Mouse (Mus musculus): ENCODE measurements around the gene Rnf114. TPM values are rescaled to one million over a fixed set of nuclear protein-coding genes. Genes with fewer than 3 reads are reported as not detected.

The Rnf114 gene
- total and polyA plus RNA-seq, 2 experiments from 2014 or later: 63.6 to 102 TPM

DNA sequence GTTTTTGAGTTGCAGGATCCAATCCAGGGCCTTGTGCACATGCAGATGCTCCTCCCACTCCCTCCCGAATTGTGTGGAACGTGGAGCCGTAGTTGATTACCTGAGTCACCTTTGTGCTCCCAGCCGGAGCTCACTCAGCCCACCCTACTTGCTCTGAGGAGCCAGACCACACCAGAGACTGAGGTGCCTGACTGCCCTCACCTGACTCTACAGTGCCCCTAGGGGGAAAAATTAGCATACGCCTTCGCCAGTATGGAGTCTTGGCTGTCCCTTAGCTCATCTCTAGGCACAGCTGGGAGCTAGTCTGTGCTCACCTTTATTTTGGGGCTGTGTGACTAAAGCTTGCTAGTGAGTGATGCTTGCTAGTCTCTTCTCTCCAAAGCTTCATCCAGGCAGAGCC lies 24.0 kb upstream of the Rnf114 start:
- ATAC-seq (ENCODE audit: insufficient read depth, low read depth) (no peak), DNase-seq (ENCODE audit: low spot score) (no peak)
- no peak overlapping the region for H3K4me3 ChIP-seq (ENCODE audit: low read depth, low read length)
- H3K4me1 ChIP-seq (ENCODE audit: control insufficient read depth, insufficient read depth): no peaks in the 10 kb centered on the region
- no peak for TF ChIP-seq CTCF (IDR thresholded peaks at IDR 0.05; ENCODE audit: low read depth)
- no peak for TF ChIP-seq EP300 (IDR thresholded peaks at IDR 0.05; ENCODE audit: low read depth)
- peaks cover 68% of the 10 kb centered on the region for H3K36me3 ChIP-seq (replicated peaks; ENCODE audit: control insufficient read depth, insufficient read depth, low read length)
- no peak overlapping the region for H3K9ac ChIP-seq (replicated peaks; ENCODE audit: low read depth, low read length)
- no peak overlapping the region for H3K27ac ChIP-seq (ENCODE audit: low read depth)
- H3K27me3 ChIP-seq (ENCODE audit: control insufficient read depth, insufficient read depth, low read length): no peaks in the 10 kb centered on the region
- 88% methylated on average over 6 of the region's 6 CpGs for WGBS
- H3K4me2 ChIP-seq (ENCODE audit: low read depth, low read length): no peak overlapping the region
- H3K9me3 ChIP-seq (replicated peaks; ENCODE audit: control insufficient read depth, low read length): no peaks in the 10 kb centered on the region

DNA sequence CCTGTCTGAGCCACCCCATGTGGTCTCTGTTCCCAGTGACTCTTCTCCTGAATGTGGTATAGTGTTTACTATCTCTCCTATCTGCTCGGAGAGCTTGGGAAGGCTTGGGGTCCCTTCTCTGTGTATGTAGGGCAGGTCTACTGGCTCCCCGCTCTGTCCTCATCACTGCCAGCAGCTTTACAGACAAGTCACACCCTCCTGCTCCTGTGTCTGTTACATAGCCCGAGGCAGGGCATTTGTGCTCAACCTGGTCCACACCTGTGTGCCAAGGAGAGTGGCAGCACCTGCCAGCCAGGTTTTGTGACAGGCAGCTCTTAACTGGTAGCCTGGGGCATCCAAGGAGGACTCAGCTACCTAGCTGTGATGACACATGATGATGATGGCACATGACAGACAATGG lies 21.8 kb upstream of the Rnf114 start:
- Histone ChIP-seq H3K9me3 (replicated peaks; ENCODE audit: control insufficient read depth, low read length) (no peaks in the 10 kb centered on the region), H3K4me2 (ENCODE audit: low read depth, low read length) (no peak overlapping the region), H3K4me1 (ENCODE audit: control insufficient read depth, insufficient read depth) (no peaks in the 10 kb centered on the region), H3K4me3 (ENCODE audit: low read depth, low read length) (no peak overlapping the region), H3K36me3 (replicated peaks; ENCODE audit: control insufficient read depth, insufficient read depth, low read length) (peaks cover 77% of the 10 kb centered on the region), H3K9ac (replicated peaks; ENCODE audit: low read depth, low read length) (no peak overlapping the region), H3K27me3 (ENCODE audit: control insufficient read depth, insufficient read depth, low read length) (no peaks in the 10 kb centered on the region), H3K27ac (ENCODE audit: low read depth) (no peak overlapping the region)
- 82% methylated on average over 3 of the region's 3 CpGs for WGBS
- ATAC-seq (ENCODE audit: insufficient read depth, low read depth) (no peak), DNase-seq (ENCODE audit: low spot score) (no peak)
- TF ChIP-seq EP300 (IDR thresholded peaks at IDR 0.05; ENCODE audit: low read depth) (no peak), CTCF (IDR thresholded peaks at IDR 0.05; ENCODE audit: low read depth) (no peak)

DNA sequence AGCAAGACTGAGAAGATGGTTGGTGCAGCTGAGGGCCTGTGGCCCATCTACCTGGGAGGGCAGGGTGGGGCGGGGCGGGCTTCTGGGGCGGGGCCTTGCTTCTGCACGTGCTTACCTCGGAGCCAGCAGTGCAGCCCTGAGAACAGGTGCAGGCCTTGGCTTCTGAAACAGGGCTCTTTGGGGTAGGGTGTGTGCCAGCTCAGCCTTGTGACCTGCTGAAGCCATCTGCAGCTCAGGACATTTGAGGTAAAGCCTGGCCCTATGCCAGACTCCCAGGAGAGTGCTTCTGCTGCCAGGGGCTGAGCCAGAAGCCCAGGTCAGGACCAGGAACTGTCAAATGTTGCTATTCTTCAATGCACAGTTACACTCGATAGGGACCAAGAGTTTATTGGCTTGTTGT lies 20.9 kb upstream of the Rnf114 start:
- TF ChIP-seq EP300 (IDR thresholded peaks at IDR 0.05; ENCODE audit: low read depth): no peak
- TF ChIP-seq CTCF (IDR thresholded peaks at IDR 0.05; ENCODE audit: low read depth): no peak
- no peak overlapping the region for H3K4me3 ChIP-seq (ENCODE audit: low read depth, low read length)
- 68% methylated on average over 6 of the region's 6 CpGs for WGBS
- H3K4me1 ChIP-seq (ENCODE audit: control insufficient read depth, insufficient read depth): peaks cover 8% of the 10 kb centered on the region; the same call in 1 of the 2 replicates
- H3K27me3 ChIP-seq (ENCODE audit: control insufficient read depth, insufficient read depth, low read length): no peaks in the 10 kb centered on the region
- H3K9ac ChIP-seq (replicated peaks; ENCODE audit: low read depth, low read length): no peak overlapping the region
- ATAC-seq (ENCODE audit: insufficient read depth, low read depth) (peak; percentile 15; the same call in 1 of the 2 replicates), DNase-seq (ENCODE audit: low spot score) (no peak)
- H3K27ac ChIP-seq (ENCODE audit: low read depth): peak overlapping the region; percentile 33; the same call in 1 of the 2 replicates
- no peaks in the 10 kb centered on the region for H3K9me3 ChIP-seq (replicated peaks; ENCODE audit: control insufficient read depth, low read length)
- H3K36me3 ChIP-seq (replicated peaks; ENCODE audit: control insufficient read depth, insufficient read depth, low read length): peaks cover 67% of the 10 kb centered on the region
- H3K4me2 ChIP-seq (ENCODE audit: low read depth, low read length): no peak overlapping the region

DNA sequence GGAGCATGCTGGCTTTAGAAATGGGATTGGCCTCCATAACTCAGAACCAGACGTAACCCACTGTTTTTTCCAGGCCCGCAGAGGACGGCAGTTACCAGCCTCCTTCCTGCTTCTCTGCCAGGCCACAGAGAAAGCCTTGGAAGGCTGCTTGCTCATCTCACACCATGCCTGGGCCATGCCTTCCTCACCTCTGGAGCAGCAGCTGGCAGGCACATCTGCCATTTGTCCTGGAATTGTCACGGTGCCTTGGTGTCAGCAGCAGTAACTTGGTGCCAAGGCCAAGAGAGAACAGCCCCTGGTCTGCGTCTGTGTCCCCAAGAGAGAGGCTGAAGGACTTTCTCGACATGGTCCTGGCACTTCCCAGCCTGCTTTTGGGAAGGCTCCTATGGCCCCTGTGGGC lies 18.2 kb upstream of the Rnf114 start:
- Histone ChIP-seq H3K4me2 (ENCODE audit: low read depth, low read length) (no peak overlapping the region), H3K4me1 (ENCODE audit: control insufficient read depth, insufficient read depth) (peaks cover 15% of the 10 kb centered on the region; the same call in 1 of the 2 replicates), H3K9me3 (replicated peaks; ENCODE audit: control insufficient read depth, low read length) (no peaks in the 10 kb centered on the region), H3K27ac (ENCODE audit: low read depth) (no peak overlapping the region), H3K4me3 (ENCODE audit: low read depth, low read length) (no peak overlapping the region), H3K27me3 (ENCODE audit: control insufficient read depth, insufficient read depth, low read length) (no peaks in the 10 kb centered on the region), H3K36me3 (replicated peaks; ENCODE audit: control insufficient read depth, insufficient read depth, low read length) (peaks cover 50% of the 10 kb centered on the region), H3K9ac (replicated peaks; ENCODE audit: low read depth, low read length) (no peak overlapping the region)
- TF ChIP-seq EP300 (IDR thresholded peaks at IDR 0.05; ENCODE audit: low read depth) (no peak), CTCF (IDR thresholded peaks at IDR 0.05; ENCODE audit: low read depth) (no peak)
- no peak for DNase-seq (ENCODE audit: low spot score)
- WGBS: 77% methylated on average over 6 of the region's 6 CpGs
- ATAC-seq (ENCODE audit: insufficient read depth, low read depth): no peak

DNA sequence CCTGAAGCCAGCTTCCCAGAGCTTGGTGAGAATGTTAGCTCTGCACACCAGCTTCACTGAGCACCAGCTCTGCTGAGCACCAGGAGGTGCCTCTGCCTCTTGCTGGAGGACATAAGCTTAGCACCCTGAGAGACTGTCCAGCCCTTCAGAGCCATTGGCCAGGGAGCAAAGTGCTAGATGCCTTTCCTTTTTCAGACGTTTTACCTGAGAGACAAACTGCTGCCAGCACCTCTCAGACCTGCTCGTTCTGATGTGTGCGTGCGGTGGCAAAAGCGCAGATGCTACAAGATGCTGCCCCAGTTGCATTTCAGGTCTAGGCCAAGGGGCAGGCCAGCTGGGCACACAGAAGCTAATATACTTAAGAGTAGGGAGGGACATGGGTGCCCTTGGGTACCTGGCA lies 16.8 kb upstream of the Rnf114 start:
- peaks cover 15% of the 10 kb centered on the region; the same call in 1 of the 2 replicates for H3K4me1 ChIP-seq (ENCODE audit: control insufficient read depth, insufficient read depth)
- ATAC-seq (ENCODE audit: insufficient read depth, low read depth) (no peak), DNase-seq (ENCODE audit: low spot score) (no peak)
- no peak overlapping the region for H3K9ac ChIP-seq (replicated peaks; ENCODE audit: low read depth, low read length)
- no peak overlapping the region for H3K4me2 ChIP-seq (ENCODE audit: low read depth, low read length)
- WGBS: 74% methylated on average over 5 of the region's 5 CpGs
- no peak for TF ChIP-seq EP300 (IDR thresholded peaks at IDR 0.05; ENCODE audit: low read depth)
- TF ChIP-seq CTCF (IDR thresholded peaks at IDR 0.05; ENCODE audit: low read depth): no peak
- H3K27me3 ChIP-seq (ENCODE audit: control insufficient read depth, insufficient read depth, low read length): no peaks in the 10 kb centered on the region
- peaks cover 36% of the 10 kb centered on the region for H3K36me3 ChIP-seq (replicated peaks; ENCODE audit: control insufficient read depth, insufficient read depth, low read length)
- no peaks in the 10 kb centered on the region for H3K9me3 ChIP-seq (replicated peaks; ENCODE audit: control insufficient read depth, low read length)
- peak overlapping the region; percentile 47 for H3K27ac ChIP-seq (ENCODE audit: low read depth)
- no peak overlapping the region for H3K4me3 ChIP-seq (ENCODE audit: low read depth, low read length)

DNA sequence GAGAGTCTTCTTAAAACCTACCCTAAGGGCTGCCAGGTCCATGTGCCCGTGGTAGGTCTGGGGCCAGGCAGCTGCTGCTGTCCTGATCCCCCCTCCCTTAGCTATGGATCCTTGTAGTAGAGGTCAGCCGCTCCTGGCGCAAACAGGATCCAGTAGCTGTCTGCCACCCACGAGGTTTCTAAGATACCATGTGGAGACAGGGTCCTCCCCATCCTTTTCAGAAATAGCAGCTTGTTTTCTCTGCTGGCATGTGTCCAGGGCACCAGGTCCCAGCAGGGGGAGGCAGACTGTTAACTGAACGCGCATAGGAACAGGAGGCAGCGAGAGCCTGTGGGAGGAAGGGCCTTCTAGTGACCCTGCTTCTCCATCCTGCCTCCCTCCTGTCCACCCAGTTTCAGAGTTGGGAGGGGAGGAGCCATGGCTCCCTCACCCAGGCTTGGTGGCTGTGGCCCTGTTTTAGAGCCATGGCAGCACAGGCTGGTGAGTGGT lies 16.2 kb upstream of the Rnf114 start:
- ATAC-seq (ENCODE audit: insufficient read depth, low read depth) (peak; percentile 82), DNase-seq (ENCODE audit: low spot score) (peak; percentile 82)
- Histone ChIP-seq H3K36me3 (replicated peaks; ENCODE audit: control insufficient read depth, insufficient read depth, low read length) (peaks cover 35% of the 10 kb centered on the region), H3K4me3 (ENCODE audit: low read depth, low read length) (no peak overlapping the region), H3K27me3 (ENCODE audit: control insufficient read depth, insufficient read depth, low read length) (no peaks in the 10 kb centered on the region), H3K9ac (replicated peaks; ENCODE audit: low read depth, low read length) (no peak overlapping the region), H3K4me2 (ENCODE audit: low read depth, low read length) (no peak overlapping the region), H3K4me1 (ENCODE audit: control insufficient read depth, insufficient read depth) (peaks cover 15% of the 10 kb centered on the region; the same call in 1 of the 2 replicates), H3K9me3 (replicated peaks; ENCODE audit: control insufficient read depth, low read length) (no peaks in the 10 kb centered on the region), H3K27ac (ENCODE audit: low read depth) (peak overlapping the region; percentile 52)
- WGBS: 3% methylated on average over 7 of the region's 7 CpGs
- TF ChIP-seq EP300 (IDR thresholded peaks at IDR 0.05; ENCODE audit: low read depth) (no peak), CTCF (IDR thresholded peaks at IDR 0.05; ENCODE audit: low read depth) (peak; percentile 55)
